Mouse (Mus musculus) forebrain, embryonic 13.5 days (tissue): ENCODE results near the gene Fut9. TPM values are rescaled to one million over a fixed set of nuclear protein-coding genes. Genes with fewer than 3 reads are reported as not detected.

Experiments used
- ATAC-seq: fragments of 200-750 bp; cut with Nextera tagmentation; 2 replicates; pipeline ENCODE4 v1.8.0; 2017
- H3K27ac ChIP-seq: fragments of 300-500 bp; sonication (generic); 2 replicates; pipeline ENCODE4 v1.5.1; 2015; ENCODE audit warnings: inconsistent platforms, mild to moderate bottlenecking, moderate library complexity
- H3K27me3 ChIP-seq: fragments of 300-500 bp; sonication (generic); 2 replicates; pipeline ENCODE4 v1.6.1; 2015; ENCODE audit warnings: mild to moderate bottlenecking, inconsistent platforms
- H3K36me3 ChIP-seq: fragments of 300-500 bp; sonication (generic); 2 replicates; pipeline ENCODE4 v1.6.1; 2015; ENCODE audit warnings: mild to moderate bottlenecking, inconsistent platforms; ENCODE audit not compliant: poor library complexity, severe bottlenecking
- H3K4me1 ChIP-seq: fragments of 300-500 bp; sonication (generic); 2 replicates; pipeline ENCODE4 v1.6.1; 2015; ENCODE audit warnings: inconsistent platforms
- H3K4me2 ChIP-seq: fragments of 300-500 bp; sonication (generic); 2 replicates; pipeline ENCODE4 v1.6.1; 2015; ENCODE audit warnings: inconsistent platforms, mild to moderate bottlenecking, moderate library complexity
- H3K4me3 ChIP-seq: fragments of 300-500 bp; sonication (generic); 2 replicates; pipeline ENCODE4 v1.5.1; 2015; ENCODE audit warnings: mild to moderate bottlenecking, inconsistent platforms
- H3K9ac ChIP-seq: fragments of 300-500 bp; sonication (generic); 2 replicates; pipeline ENCODE4 v1.6.1; 2015; ENCODE audit warnings: mild to moderate bottlenecking, inconsistent platforms
- H3K9me3 ChIP-seq: fragments of 300-500 bp; sonication (generic); replicated peaks from 2 replicates; pipeline ENCODE4 v1.6.1; 2016; ENCODE audit warnings: inconsistent platforms
- WGBS: fragments of 180-500 bp; shearing (Covaris S2); methylation state at CpG from one replicate; pipeline ENCODE4 v1.1.7; 2015; 5-methylcytosine and 5-hydroxymethylcytosine counted together
- polyA plus RNA-seq: library from polyadenylated mRNA; unstranded; fragments of >200 nt; fragmentation: Nextera tagmentation; extraction: Ambion mirVana; gene quantifications from 2 replicates; pipeline ENCODE4 v1.2.1, GENCODE M21; 2015

The Fut9 gene
- 11.6 and 15.7 TPM in 2 replicates for polyA plus RNA-seq

- peak within 1 kb of the TSS; percentile 89 for H3K27ac ChIP-seq
- peaks cover 20% of the 10 kb centered on the region for H3K4me1 ChIP-seq
- H3K9me3 ChIP-seq = no peaks in the 10 kb centered on the region
- peak within 1 kb of the TSS; percentile 83 for H3K9ac ChIP-seq
- no peaks in the 10 kb centered on the region for H3K27me3 ChIP-seq
- no peaks in the 10 kb centered on the region for H3K36me3 ChIP-seq
- peak within 1 kb of the TSS; percentile 67 for H3K4me3 ChIP-seq
- under 1% methylated on average over 52 of the region's 52 CpGs for WGBS
- H3K4me2 ChIP-seq = peak within 1 kb of the TSS; percentile 81
- peak; percentile 94 for ATAC-seq
Measured at GRCm38 (mm10) chr4:25799476-25800283, at the start of gene Fut9. Gene Fut9, minus strand, starts transcription at chr4:25800244.

- Histone ChIP-seq H3K4me3 (no peak overlapping the region), H3K4me2 (no peak overlapping the region), H3K27ac (no peak overlapping the region), H3K4me1 (no peaks in the 10 kb centered on the region), H3K9me3 (no peaks in the 10 kb centered on the region), H3K9ac (no peak overlapping the region), H3K27me3 (no peaks in the 10 kb centered on the region), H3K36me3 (no peaks in the 10 kb centered on the region)
- ATAC-seq = no peak
- WGBS = 86% methylated on average over 7 of the region's 7 CpGs
Measured at GRCm38 (mm10) chr4:25815783-25816182, 15.7 kb upstream of the Fut9 start.

GRCm38 (mm10) chr4:25813340-25813739 lies 13.3 kb upstream of the Fut9 start:
- Histone ChIP-seq H3K4me2 (no peak overlapping the region), H3K9me3 (no peaks in the 10 kb centered on the region), H3K27ac (no peak overlapping the region), H3K9ac (no peak overlapping the region), H3K4me1 (no peaks in the 10 kb centered on the region), H3K27me3 (no peaks in the 10 kb centered on the region), H3K4me3 (no peak overlapping the region), H3K36me3 (no peaks in the 10 kb centered on the region)
- ATAC-seq = no peak
- 89% methylated on average over 1 of the region's 1 CpGs for WGBS

GRCm38 (mm10) chr4:25810058-25810457 lies 10.0 kb upstream of the Fut9 start:
- no peaks in the 10 kb centered on the region for H3K36me3 ChIP-seq
- no peak for ATAC-seq
- no peaks in the 10 kb centered on the region for H3K4me1 ChIP-seq
- WGBS = 84% methylated on average over 1 of the region's 1 CpGs
- no peak overlapping the region for H3K4me2 ChIP-seq
- H3K27ac ChIP-seq = no peak overlapping the region
- H3K9ac ChIP-seq = no peak overlapping the region
- H3K4me3 ChIP-seq = no peak overlapping the region
- H3K9me3 ChIP-seq = no peaks in the 10 kb centered on the region
- H3K27me3 ChIP-seq = no peaks in the 10 kb centered on the region

- H3K9ac ChIP-seq = no peak overlapping the region
- no peak for ATAC-seq
Measured at GRCm38 (mm10) chr4:25801751-25802150, 1.7 kb upstream of the Fut9 start.

GRCm38 (mm10) chr4:25800284-25800616 lies 206 bp upstream of the Fut9 start:
- no peak; the same call in 1 of the 2 replicates for ATAC-seq
- Histone ChIP-seq H3K4me2 (peak overlapping the region; percentile 81), H3K9me3 (no peaks in the 10 kb centered on the region), H3K27ac (peak overlapping the region; percentile 89), H3K36me3 (no peaks in the 10 kb centered on the region), H3K4me1 (peaks cover 20% of the 10 kb centered on the region), H3K27me3 (no peaks in the 10 kb centered on the region), H3K4me3 (peak overlapping the region; percentile 67), H3K9ac (peak overlapping the region; percentile 83)
- WGBS = 1% methylated on average over 5 of the region's 5 CpGs

More at GRCm38 (mm10) chr4:25801751-25802150, 1.7 kb upstream of the Fut9 start:
- WGBS = 83% methylated on average over 2 of the region's 2 CpGs
- Histone ChIP-seq H3K4me2 (no peak overlapping the region), H3K27ac (no peak overlapping the region), H3K27me3 (no peaks in the 10 kb centered on the region), H3K36me3 (no peaks in the 10 kb centered on the region), H3K4me1 (peaks cover 20% of the 10 kb centered on the region), H3K4me3 (no peak overlapping the region), H3K9me3 (no peaks in the 10 kb centered on the region)

GRCm38 (mm10) chr4:25799051-25799475 lies 981 bp downstream of the Fut9 start:
- WGBS = under 1% methylated on average over 7 of the region's 7 CpGs
- Histone ChIP-seq H3K27ac (peak overlapping the region; percentile 89), H3K36me3 (no peaks in the 10 kb centered on the region), H3K4me3 (peak overlapping the region; percentile 67), H3K9ac (peak overlapping the region; percentile 83), H3K27me3 (no peaks in the 10 kb centered on the region), H3K9me3 (no peaks in the 10 kb centered on the region), H3K4me1 (peaks cover 20% of the 10 kb centered on the region), H3K4me2 (peak overlapping the region; percentile 81)
- peak; percentile 16 for ATAC-seq

- no peak overlapping the region for H3K27ac ChIP-seq
- H3K4me3 ChIP-seq = peak overlapping the region; percentile 67
- H3K9ac ChIP-seq = peak overlapping the region; percentile 83
- WGBS = 7% methylated on average over 10 of the region's 10 CpGs
- H3K4me2 ChIP-seq = peak overlapping the region; percentile 81
- no peaks in the 10 kb centered on the region for H3K27me3 ChIP-seq
- no peaks in the 10 kb centered on the region for H3K9me3 ChIP-seq
- H3K36me3 ChIP-seq = no peaks in the 10 kb centered on the region
- ATAC-seq = no peak
- peaks cover 20% of the 10 kb centered on the region for H3K4me1 ChIP-seq
Measured at GRCm38 (mm10) chr4:25798412-25798811, 1.6 kb downstream of the Fut9 start.

GRCm38 (mm10) chr4:25796149-25796548 lies 3.9 kb downstream of the Fut9 start:
- ATAC-seq = no peak
- Histone ChIP-seq H3K36me3 (no peaks in the 10 kb centered on the region), H3K9ac (no peak overlapping the region), H3K9me3 (no peaks in the 10 kb centered on the region), H3K4me1 (peaks cover 20% of the 10 kb centered on the region), H3K27ac (no peak overlapping the region), H3K4me3 (no peak overlapping the region; the same call in 1 of the 2 replicates), H3K4me2 (peak overlapping the region; percentile 43), H3K27me3 (no peaks in the 10 kb centered on the region)
- WGBS = 43% methylated on average over 3 of the region's 3 CpGs

GRCm38 (mm10) chr4:25785276-25785675 lies 14.8 kb downstream of the Fut9 start:
- no peak overlapping the region for H3K4me3 ChIP-seq
- H3K27me3 ChIP-seq = no peaks in the 10 kb centered on the region
- no peaks in the 10 kb centered on the region for H3K4me1 ChIP-seq
- no peaks in the 10 kb centered on the region for H3K36me3 ChIP-seq
- ATAC-seq = no peak
- H3K9ac ChIP-seq = no peak overlapping the region
- H3K4me2 ChIP-seq = no peak overlapping the region
- H3K27ac ChIP-seq = no peak overlapping the region
- WGBS = 94% methylated on average over 4 of the region's 4 CpGs
- H3K9me3 ChIP-seq = no peaks in the 10 kb centered on the region

- Histone ChIP-seq H3K4me1 (peaks cover 10% of the 10 kb centered on the region), H3K27me3 (no peaks in the 10 kb centered on the region), H3K27ac (peak overlapping the region; percentile 28; the same call in 1 of the 2 replicates), H3K9ac (no peak overlapping the region), H3K4me2 (no peak overlapping the region), H3K4me3 (no peak overlapping the region), H3K9me3 (no peaks in the 10 kb centered on the region), H3K36me3 (no peaks in the 10 kb centered on the region)
- 6% methylated on average over 3 of the region's 3 CpGs for WGBS
- ATAC-seq = peak; percentile 79
Measured at GRCm38 (mm10) chr4:25768657-25769056, 31.4 kb downstream of the Fut9 start.

- Histone ChIP-seq H3K27me3 (no peaks in the 10 kb centered on the region), H3K4me1 (peaks cover 10% of the 10 kb centered on the region; the same call in 1 of the 2 replicates), H3K27ac (no peak overlapping the region), H3K9ac (no peak overlapping the region), H3K4me3 (no peak overlapping the region), H3K9me3 (no peaks in the 10 kb centered on the region), H3K4me2 (no peak overlapping the region), H3K36me3 (no peaks in the 10 kb centered on the region)
- no peak for ATAC-seq
Measured at GRCm38 (mm10) chr4:25763091-25763490, 37.0 kb downstream of the Fut9 start.
